9 mouse cellular contexts compared by ENCODE assay signal in the genomic region with DNA sequence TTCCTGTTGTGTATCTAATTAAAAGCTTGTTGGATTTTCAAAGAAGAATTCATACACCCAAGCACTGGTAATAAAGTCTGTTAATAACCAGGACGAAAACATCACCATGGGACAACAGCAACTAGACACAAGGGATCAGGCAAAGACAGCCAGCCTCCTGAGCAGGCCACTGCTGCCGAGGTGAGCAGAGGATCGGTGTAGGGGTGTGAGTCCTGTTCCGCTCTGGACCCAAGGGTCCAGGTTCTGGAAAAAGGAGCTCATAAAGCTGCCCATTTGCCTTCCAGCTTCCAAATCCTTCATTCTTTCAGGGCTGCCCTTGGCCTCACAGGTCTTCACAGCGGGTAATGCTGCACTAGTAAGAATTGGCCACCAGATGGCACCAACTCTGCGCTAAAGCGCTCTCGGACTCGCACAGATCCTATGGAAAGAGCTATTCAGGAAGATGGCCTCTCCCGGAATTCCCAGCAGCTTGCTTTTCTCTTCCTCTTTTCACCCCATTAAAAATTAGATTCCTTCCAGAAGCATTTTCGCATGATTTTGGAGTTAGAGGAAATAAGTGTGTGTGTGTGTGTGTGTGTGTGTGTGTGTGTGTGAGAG.
DNase-seq lines count a peak whose midpoint lies in the region; ATAC-seq and TF ChIP-seq lines count a peak whose summit lies in the region.
"Had no signal": no experiment of that assay in that cellular context is flagged by ENCODE, and none has a peak within 500 bp of the region (broad histone marks: within the 10 kb centered on the region; RNA-seq: fewer than 3 reads in every experiment).

No protein-coding gene starts in this region.

- DNase-seq in ES-CJ7 (ENCODE audit: low read depth, low spot score), result peak; percentile 87
- peak; percentile 23 for DNase-seq in c-Kit-positive CD71-positive TER-119-positive erythroid progenitor cells, embryonic 14.5 days (ENCODE audit: low spot score)
- DNase-seq in kidney, postnatal 25 days, result peak; percentile 75 to 77
- DNase-seq in liver, embryonic 14.5 days (ENCODE audit: low read depth in 3 of 3, low spot score in 3 of 3), result peak in 1 of 3 experiments; percentile 19
- peak; percentile 49 for DNase-seq in ovary, adult 18-20 months (ENCODE audit: low spot score)
- peak; percentile 56 for DNase-seq in urinary bladder, adult 18-20 months (ENCODE audit: low spot score in 2 of 2)

- no peak overlapping the region for H3K27ac ChIP-seq in forebrain, embryonic 12.5 days
- H3K27ac ChIP-seq in heart, embryonic 16.5 days (ENCODE audit: low read length), result no peak overlapping the region
- no peak overlapping the region for H3K27ac ChIP-seq in liver, embryonic 14.5 days
- H3K27ac ChIP-seq: liver, embryonic 15.5 days had no signal

- no peaks in the 10 kb centered on the region for H3K9me3 ChIP-seq in forebrain, embryonic 12.5 days
- no peaks in the 10 kb centered on the region for H3K9me3 ChIP-seq in heart, embryonic 16.5 days (replicated peaks; ENCODE audit: control insufficient read depth, low read length)
- no peaks in the 10 kb centered on the region for H3K9me3 ChIP-seq in liver, embryonic 14.5 days (ENCODE audit: control insufficient read depth, low read length)
- H3K9me3 ChIP-seq: liver, embryonic 15.5 days had no signal

- H3K4me3 ChIP-seq in forebrain, embryonic 12.5 days (replicated peaks), result no peak overlapping the region
- H3K4me3 ChIP-seq in heart, embryonic 16.5 days (ENCODE audit: low read length), result no peak overlapping the region; the same call in 1 of the 2 replicates
- H3K4me3 ChIP-seq in liver, embryonic 14.5 days (ENCODE audit: insufficient read depth in 1 of 2, low read depth in 2 of 2, low read length in 2 of 2), result no peak overlapping the region
- H3K4me3 ChIP-seq: liver, embryonic 15.5 days had no signal

- H3K4me2 ChIP-seq in forebrain, embryonic 12.5 days, result peak overlapping the region; percentile 37
- H3K4me2 ChIP-seq in heart, embryonic 16.5 days (ENCODE audit: low read depth, low read length), result peak overlapping the region; percentile 42; the same call in 1 of the 2 replicates
- no peak overlapping the region for H3K4me2 ChIP-seq in liver, embryonic 14.5 days (ENCODE audit: low read depth)
- H3K4me2 ChIP-seq: liver, embryonic 15.5 days had no signal

- TF ChIP-seq CTCF in liver, embryonic 14.5 days (IDR thresholded peaks at IDR 0.05; ENCODE audit: low read depth), result peak; percentile 77

- peaks cover 7% of the 10 kb centered on the region for H3K4me1 ChIP-seq in forebrain, embryonic 12.5 days
- H3K4me1 ChIP-seq in heart, embryonic 16.5 days (ENCODE audit: control insufficient read depth, insufficient read depth, low read length), result no peaks in the 10 kb centered on the region
- no peaks in the 10 kb centered on the region for H3K4me1 ChIP-seq in liver, embryonic 14.5 days (replicated peaks; ENCODE audit: control insufficient read depth in 2 of 2, insufficient read depth in 2 of 2, low read length in 1 of 2)
- H3K4me1 ChIP-seq: liver, embryonic 15.5 days had no signal

- no peaks in the 10 kb centered on the region for H3K27me3 ChIP-seq in forebrain, embryonic 12.5 days
- H3K27me3 ChIP-seq in heart, embryonic 16.5 days (ENCODE audit: control insufficient read depth, insufficient read depth, low read length), result no peaks in the 10 kb centered on the region
- no peaks in the 10 kb centered on the region for H3K27me3 ChIP-seq in liver, embryonic 14.5 days (ENCODE audit: control insufficient read depth, insufficient read depth, low read length)

- no peak overlapping the region; the same call in 1 of the 2 replicates for H3K9ac ChIP-seq in forebrain, embryonic 12.5 days
- no peak overlapping the region for H3K9ac ChIP-seq in heart, embryonic 16.5 days (ENCODE audit: low read length)
- H3K9ac ChIP-seq in liver, embryonic 14.5 days (replicated peaks), result no peak overlapping the region
- H3K9ac ChIP-seq: liver, embryonic 15.5 days had no signal

- 19% methylated on average over 11 of the region's 11 CpGs for WGBS in forebrain, embryonic 12.5 days
- WGBS in heart, embryonic 16.5 days, result 17% methylated on average over 11 of the region's 11 CpGs
- 12% methylated on average over 11 of the region's 11 CpGs for WGBS in liver, embryonic 14.5 days (ENCODE audit: insufficient replicate concordance)

- TF ChIP-seq EP300 in liver, embryonic 14.5 days (IDR thresholded peaks at IDR 0.05; ENCODE audit: low read depth), result no peak

- no peaks in the 10 kb centered on the region for H3K36me3 ChIP-seq in forebrain, embryonic 12.5 days (replicated peaks)
- H3K36me3 ChIP-seq in heart, embryonic 16.5 days (ENCODE audit: control insufficient read depth, insufficient read depth), result no peaks in the 10 kb centered on the region
- H3K36me3 ChIP-seq in liver, embryonic 14.5 days (replicated peaks; ENCODE audit: control insufficient read depth, insufficient read depth, low read depth), result no peaks in the 10 kb centered on the region
- H3K36me3 ChIP-seq: liver, embryonic 15.5 days had no signal

- peak; percentile 92 for ATAC-seq in forebrain, embryonic 12.5 days (ENCODE audit: low FRiP score)
- ATAC-seq in heart, embryonic 16.5 days (replicated peaks; ENCODE audit: extremely low read depth, insufficient read depth, low FRiP score), result peak; percentile 76
- no peak for ATAC-seq in liver, embryonic 14.5 days (ENCODE audit: insufficient read depth)
